Mouse (Mus musculus) heart, adult 2 months (tissue): ENCODE results near the gene Plaur. TPM values are rescaled to one million over a fixed set of nuclear protein-coding genes. Genes with fewer than 3 reads are reported as not detected.

Experiments
- DNase-seq, 2 experiments: peaks; one replicate each; pipeline ENCODE4 v3.0.0; 2021
- H3K27ac ChIP-seq: fragments of 200-600 bp; 2 replicates; pipeline ENCODE4 v1.8.1; 2022
- H3K27me3 ChIP-seq: fragments of 200-500 bp; 2 replicates; pipeline ENCODE4 v1.6.1; 2012; ENCODE audit warnings: mild to moderate bottlenecking, low read length, inconsistent platforms, mixed read lengths; ENCODE audit not compliant: control insufficient read depth, insufficient read depth
- H3K36me3 ChIP-seq: fragments of 200-500 bp; 2 replicates; pipeline ENCODE4 v1.6.1; 2012; ENCODE audit warnings: low read length, inconsistent platforms; ENCODE audit not compliant: control insufficient read depth, insufficient read depth
- H3K4me1 ChIP-seq: fragments of 200-500 bp; 2 replicates; pipeline ENCODE4 v1.6.1; 2011; ENCODE audit warnings: low read length; ENCODE audit not compliant: control insufficient read depth, insufficient read depth
- H3K4me3 ChIP-seq: fragments of 200-600 bp; 2 replicates; pipeline ENCODE4 v1.8.1; 2022
- H3K79me2 ChIP-seq: fragments of 200-500 bp; replicated peaks from 2 replicates; pipeline ENCODE4 v1.6.1; 2012; ENCODE audit warnings: mild to moderate bottlenecking, inconsistent platforms, low read length, moderate library complexity, mixed read lengths; ENCODE audit not compliant: control insufficient read depth, insufficient read depth
- H3K9ac ChIP-seq: fragments of 200-500 bp; 2 replicates; pipeline ENCODE4 v1.6.1; 2012; ENCODE audit warnings: low read depth, mild to moderate bottlenecking, control low read depth, inconsistent platforms, low read length, mixed read lengths
- CTCF ChIP-seq: fragments of 200-600 bp; IDR thresholded peaks from 2 replicates; pipeline ENCODE4 v1.8.1; 2022; ENCODE audit warnings: antibody characterized with exemption, mild to moderate bottlenecking, moderate library complexity
- EP300 ChIP-seq: fragments of 200-500 bp; IDR thresholded peaks from 2 replicates; pipeline ENCODE4 v1.6.1; 2011; ENCODE audit warnings: low read depth, low read length, control low read depth; ENCODE audit not compliant: insufficient read depth
- POLR2A ChIP-seq: fragments of 200-500 bp; IDR thresholded peaks from 2 replicates; pipeline ENCODE4 v1.6.1; 2011; ENCODE audit warnings: mild to moderate bottlenecking, low read depth, low read length, control low read depth; ENCODE audit not compliant: insufficient read depth
- WGBS: fragments of 180-500 bp; shearing (Covaris S2); methylation state at CpG from one replicate; pipeline ENCODE4 v1.1.7; 2018; 5-methylcytosine and 5-hydroxymethylcytosine counted together
- intact Hi-C: fragments of 180-260 bp; cut with DNase I; formaldehyde crosslinking; loops from one replicate; pipeline ENCODE4 v1.15.1; 2025
- polyA plus RNA-seq: library from polyadenylated mRNA; depleted of rRNA; stranded (reverse); fragments of >200 nt; gene quantifications from 2 replicates; pipeline ENCODE4 v1.2.3, GENCODE M21; 2012; rRNA removed
- total RNA-seq, 2 experiments: library from RNA; stranded (reverse); gene quantifications; 2 replicates each; pipeline ENCODE4 v1.2.3; 2021

Plaur gene
- total and polyA plus RNA-seq, 3 experiments = 3.3 to 5.0 (median 3.6) TPM

GRCm38 (mm10) chr7:24522805-24523204 is 60.5 kb downstream of the Plaur start:
- no peak for DNase-seq
- Histone ChIP-seq H3K4me3 (no peak overlapping the region), H3K4me1 (no peaks in the 10 kb centered on the region), H3K36me3 (no peaks in the 10 kb centered on the region), H3K79me2 (no peaks in the 10 kb centered on the region), H3K27ac (no peak overlapping the region), H3K27me3 (no peaks in the 10 kb centered on the region), H3K9ac (no peak overlapping the region)
- TF ChIP-seq POLR2A (no peak), CTCF (no peak), EP300 (no peak)
- intact Hi-C loops = no loop called here
- WGBS = 46% methylated on average over 5 of the region's 5 CpGs

DNA sequence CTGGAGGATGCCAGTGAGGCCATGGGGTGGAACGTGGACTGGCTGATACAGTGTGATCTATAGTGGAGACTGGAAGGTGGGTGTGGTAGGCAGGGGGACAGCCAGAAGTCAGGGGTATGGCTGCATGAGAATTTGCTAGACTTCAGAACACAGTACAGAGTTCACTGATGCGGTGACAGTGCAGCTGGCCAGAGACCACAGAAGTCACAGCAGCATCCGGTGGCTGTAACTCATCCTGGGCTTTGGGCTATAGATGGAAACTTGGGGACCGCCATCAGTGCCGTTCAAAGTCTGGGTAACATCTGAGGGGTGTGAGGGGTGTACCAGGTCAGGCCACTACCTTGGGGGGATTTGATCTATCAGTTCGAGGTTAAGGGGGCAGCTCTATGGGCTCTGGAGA is 61.4 kb downstream of the Plaur start:
- WGBS = 78% methylated on average over 6 of the region's 6 CpGs
- no peaks in the 10 kb centered on the region for H3K27me3 ChIP-seq
- intact Hi-C loops = no loop called here
- TF ChIP-seq EP300 = no peak
- no peak for TF ChIP-seq POLR2A
- DNase-seq = no peak
- H3K9ac ChIP-seq = no peak overlapping the region
- H3K27ac ChIP-seq = no peak overlapping the region
- H3K36me3 ChIP-seq = no peaks in the 10 kb centered on the region
- no peak overlapping the region for H3K4me3 ChIP-seq
- no peaks in the 10 kb centered on the region for H3K79me2 ChIP-seq
- H3K4me1 ChIP-seq = no peaks in the 10 kb centered on the region

GRCm38 (mm10) chr7:24524978-24525377 is 62.7 kb downstream of the Plaur start:
- 76% methylated on average over 6 of the region's 6 CpGs for WGBS
- Histone ChIP-seq H3K27me3 (no peaks in the 10 kb centered on the region), H3K4me1 (no peaks in the 10 kb centered on the region), H3K4me3 (no peak overlapping the region), H3K79me2 (no peaks in the 10 kb centered on the region), H3K36me3 (no peaks in the 10 kb centered on the region), H3K27ac (no peak overlapping the region), H3K9ac (no peak overlapping the region)
- no peak for TF ChIP-seq POLR2A
- TF ChIP-seq EP300 = no peak
- no peak for TF ChIP-seq CTCF
- DNase-seq = no peak
- intact Hi-C loops = loop anchor here (5.0 kb wide), 1 partner anchor 53 kb away; no protein-coding TSS in a partner anchor

Other genes with a start within 250 kb of the Plaur start
- gene Zfp109, start 224.9 kb upstream of the Plaur start, total RNA-seq = 1 to 10 TPM; 1.8 to 2.1 TPM
- 0.80 and 1.5 TPM in 2 replicates for gene Zfp109, start 224.9 kb upstream of the Plaur start, polyA plus RNA-seq
- gene Zfp108, start 207.7 kb upstream of the Plaur start, total RNA-seq = 1 to 10 TPM; 1.4 to 1.8 TPM
- 0.70 and 1.4 TPM in 2 replicates for gene Zfp108, start 207.7 kb upstream of the Plaur start, polyA plus RNA-seq
- gene Zfp93, start 192.1 kb upstream of the Plaur start, total RNA-seq = 1 to 10 TPM; 3.3 to 4.1 TPM
- gene Zfp93, start 192.1 kb upstream of the Plaur start, polyA plus RNA-seq = 1.7 and 2.9 TPM in 2 replicates
- 1 to 10 TPM; 2.7 to 3.3 TPM for gene Zfp61, start 161.3 kb upstream of the Plaur start, total RNA-seq
- 2.7 and 5.3 TPM in 2 replicates for gene Zfp61, start 161.3 kb upstream of the Plaur start, polyA plus RNA-seq
- 1 to 10 TPM; 1.9 to 2.7 TPM for gene Zfp94, start 145.8 kb upstream of the Plaur start, total RNA-seq
- gene Zfp94, start 145.8 kb upstream of the Plaur start, polyA plus RNA-seq = 3.4 and 3.8 TPM in 2 replicates
- gene Tescl, start 128.5 kb upstream of the Plaur start, total RNA-seq = not detected
- 0.35 and 0.66 TPM in 2 replicates for gene Tescl, start 128.5 kb upstream of the Plaur start, polyA plus RNA-seq
- gene Lypd5, start 113.3 kb upstream of the Plaur start, total RNA-seq = not detected
- gene Lypd5, start 113.3 kb upstream of the Plaur start, polyA plus RNA-seq = not detected in 2 replicates
- 1 to 10 TPM in 1 of 2 experiments, under 1 TPM in 1; 0.91 to 1.1 TPM for gene Kcnn4, start 92.2 kb upstream of the Plaur start, total RNA-seq
- gene Kcnn4, start 92.2 kb upstream of the Plaur start, polyA plus RNA-seq = 1.2 and 1.9 TPM in 2 replicates
- 1 to 10 TPM; 5.9 to 6.6 TPM for gene Smg9, start 62.9 kb upstream of the Plaur start, total RNA-seq
- 19.2 and 21.4 TPM in 2 replicates for gene Smg9, start 62.9 kb upstream of the Plaur start, polyA plus RNA-seq
- not detected for gene Irgc1, start 10.2 kb upstream of the Plaur start, total RNA-seq
- 0.67 and 0.88 TPM in 2 replicates for gene Irgc1, start 10.2 kb upstream of the Plaur start, polyA plus RNA-seq
- gene Cadm4, start 19.5 kb downstream of the Plaur start, total RNA-seq = 10 to 100 TPM; 14.0 to 14.7 TPM
- 17.0 and 20.4 TPM in 2 replicates for gene Cadm4, start 19.5 kb downstream of the Plaur start, polyA plus RNA-seq
- 10 to 100 TPM; 14.5 to 14.9 TPM for gene Zfp428, start 44.5 kb downstream of the Plaur start, total RNA-seq
- gene Zfp428, start 44.5 kb downstream of the Plaur start, polyA plus RNA-seq = 12.3 and 28.7 TPM in 2 replicates
- gene AC161166.1, start 50.0 kb downstream of the Plaur start, total RNA-seq = not detected
- 0.04 TPM in 1 of 2 replicates, not detected in the other for gene AC161166.1, start 50.0 kb downstream of the Plaur start, polyA plus RNA-seq
- gene Irgq, start 68.2 kb downstream of the Plaur start, total RNA-seq = 10 to 100 TPM; 16.1 to 17.4 TPM
- gene Irgq, start 68.2 kb downstream of the Plaur start, polyA plus RNA-seq = 12.9 and 20.7 TPM in 2 replicates
- gene Pinlyp, start 83.6 kb downstream of the Plaur start, total RNA-seq = not detected
- gene Pinlyp, start 83.6 kb downstream of the Plaur start, polyA plus RNA-seq = not detected in 2 replicates
- gene Xrcc1, start 83.8 kb downstream of the Plaur start, total RNA-seq = 10 to 100 TPM; 25.0 to 25.6 TPM
- 21.8 and 25.5 TPM in 2 replicates for gene Xrcc1, start 83.8 kb downstream of the Plaur start, polyA plus RNA-seq
- gene Ethe1, start 125.1 kb downstream of the Plaur start, total RNA-seq = 10 to 100 TPM; 53.2 to 65.2 TPM
- 50.4 and 57.3 TPM in 2 replicates for gene Ethe1, start 125.1 kb downstream of the Plaur start, polyA plus RNA-seq
- gene Zfp575, start 125.2 kb downstream of the Plaur start, total RNA-seq = under 1 TPM in 1 of 2 experiments, not detected in 1; 0.07 TPM
- gene Zfp575, start 125.2 kb downstream of the Plaur start, polyA plus RNA-seq = 0.08 TPM in 1 of 2 replicates, not detected in the other
- gene Phldb3, start 148.3 kb downstream of the Plaur start, total RNA-seq = under 1 TPM; 0.27 to 0.34 TPM
- 0.20 and 0.25 TPM in 2 replicates for gene Phldb3, start 148.3 kb downstream of the Plaur start, polyA plus RNA-seq
- not detected for gene Lypd3, start 174.1 kb downstream of the Plaur start, total RNA-seq
- not detected in 2 replicates for gene Lypd3, start 174.1 kb downstream of the Plaur start, polyA plus RNA-seq
- not detected for gene Tex101, start 214.2 kb downstream of the Plaur start, total RNA-seq
- gene Tex101, start 214.2 kb downstream of the Plaur start, polyA plus RNA-seq = 0.15 and 0.27 TPM in 2 replicates
- not detected for gene BC049730, start 246.8 kb downstream of the Plaur start, total RNA-seq
- not detected in 2 replicates for gene BC049730, start 246.8 kb downstream of the Plaur start, polyA plus RNA-seq